Mouse (Mus musculus): ENCODE data around the gene Def6. TPM values are rescaled to one million over a fixed set of nuclear protein-coding genes. Genes with fewer than 3 reads are reported as not detected.

Gene Def6
- polyA plus RNA-seq, 2 experiments, result 10.0 to 15.5 TPM

- Histone ChIP-seq H3K36me3 (ENCODE audit: control insufficient read depth, insufficient read depth, low read length) (no peaks in the 10 kb centered on the region), H3K4me3 (replicated peaks; ENCODE audit: low read length) (no peak overlapping the region), H3K9ac (ENCODE audit: low read depth, low read length, severe bottlenecking) (no peak overlapping the region), H3K27me3 (ENCODE audit: control insufficient read depth, insufficient read depth, low read length) (no peaks in the 10 kb centered on the region), H3K4me1 (ENCODE audit: control insufficient read depth, insufficient read depth, low read length) (peaks cover 5% of the 10 kb centered on the region), H3K9me3 (ENCODE audit: control insufficient read depth, low read length) (no peaks in the 10 kb centered on the region), H3K27ac (replicated peaks; ENCODE audit: low read depth, low read length) (no peak overlapping the region), H3K4me2 (replicated peaks; ENCODE audit: low read depth, low read length, severe bottlenecking) (no peak overlapping the region)
- 75% methylated on average over 9 of the region's 9 CpGs for WGBS
- DNase-seq (ENCODE audit: low spot score), result no peak
- no peak for ATAC-seq (ENCODE audit: low FRiP score, low read depth)
- no peak for TF ChIP-seq POLR2A (IDR thresholded peaks at IDR 0.05; ENCODE audit: borderline replicate concordance, extremely low read depth, insufficient read depth, insufficient read length)
Measured at GRCm38 (mm10) chr17:28272281-28272680, 64.7 kb downstream of the Def6 start.

GRCm38 (mm10) chr17:28272837-28273236, 65.3 kb downstream of the Def6 start:
- Histone ChIP-seq H3K4me2 (replicated peaks; ENCODE audit: low read depth, low read length, severe bottlenecking) (no peak overlapping the region), H3K9me3 (ENCODE audit: control insufficient read depth, low read length) (no peaks in the 10 kb centered on the region), H3K4me3 (replicated peaks; ENCODE audit: low read length) (no peak overlapping the region), H3K4me1 (ENCODE audit: control insufficient read depth, insufficient read depth, low read length) (peaks cover 5% of the 10 kb centered on the region), H3K9ac (ENCODE audit: low read depth, low read length, severe bottlenecking) (no peak overlapping the region), H3K36me3 (ENCODE audit: control insufficient read depth, insufficient read depth, low read length) (no peaks in the 10 kb centered on the region), H3K27ac (replicated peaks; ENCODE audit: low read depth, low read length) (no peak overlapping the region), H3K27me3 (ENCODE audit: control insufficient read depth, insufficient read depth, low read length) (no peaks in the 10 kb centered on the region)
- WGBS, result 87% methylated on average over 6 of the region's 6 CpGs
- no peak for DNase-seq (ENCODE audit: low spot score)
- no peak for TF ChIP-seq POLR2A (IDR thresholded peaks at IDR 0.05; ENCODE audit: borderline replicate concordance, extremely low read depth, insufficient read depth, insufficient read length)
- ATAC-seq (ENCODE audit: low FRiP score, low read depth), result no peak

GRCm38 (mm10) chr17:28274739-28275138, 67.2 kb downstream of the Def6 start:
- Histone ChIP-seq H3K4me1 (ENCODE audit: control insufficient read depth, insufficient read depth, low read length) (peaks cover 14% of the 10 kb centered on the region), H3K4me2 (replicated peaks; ENCODE audit: low read depth, low read length, severe bottlenecking) (no peak overlapping the region), H3K4me3 (replicated peaks; ENCODE audit: low read length) (no peak overlapping the region), H3K9ac (ENCODE audit: low read depth, low read length, severe bottlenecking) (no peak overlapping the region), H3K27me3 (ENCODE audit: control insufficient read depth, insufficient read depth, low read length) (no peaks in the 10 kb centered on the region), H3K36me3 (ENCODE audit: control insufficient read depth, insufficient read depth, low read length) (no peaks in the 10 kb centered on the region), H3K27ac (replicated peaks; ENCODE audit: low read depth, low read length) (no peak overlapping the region), H3K9me3 (ENCODE audit: control insufficient read depth, low read length) (no peaks in the 10 kb centered on the region)
- no peak for ATAC-seq (ENCODE audit: low FRiP score, low read depth)
- WGBS, result 80% methylated on average over 3 of the region's 3 CpGs
- no peak for DNase-seq (ENCODE audit: low spot score)
- no peak for TF ChIP-seq POLR2A (IDR thresholded peaks at IDR 0.05; ENCODE audit: borderline replicate concordance, extremely low read depth, insufficient read depth, insufficient read length)

GRCm38 (mm10) chr17:28277226-28277625, 69.6 kb downstream of the Def6 start:
- Histone ChIP-seq H3K27me3 (ENCODE audit: control insufficient read depth, insufficient read depth, low read length) (no peaks in the 10 kb centered on the region), H3K27ac (replicated peaks; ENCODE audit: low read depth, low read length) (no peak overlapping the region), H3K36me3 (ENCODE audit: control insufficient read depth, insufficient read depth, low read length) (no peaks in the 10 kb centered on the region), H3K4me1 (ENCODE audit: control insufficient read depth, insufficient read depth, low read length) (peaks cover 23% of the 10 kb centered on the region), H3K9me3 (ENCODE audit: control insufficient read depth, low read length) (no peaks in the 10 kb centered on the region), H3K9ac (ENCODE audit: low read depth, low read length, severe bottlenecking) (no peak overlapping the region; the same call in 1 of the 2 replicates), H3K4me3 (replicated peaks; ENCODE audit: low read length) (no peak overlapping the region), H3K4me2 (replicated peaks; ENCODE audit: low read depth, low read length, severe bottlenecking) (no peak overlapping the region)
- TF ChIP-seq POLR2A (IDR thresholded peaks at IDR 0.05; ENCODE audit: borderline replicate concordance, extremely low read depth, insufficient read depth, insufficient read length), result no peak
- DNase-seq (ENCODE audit: low spot score) (no peak), ATAC-seq (ENCODE audit: low FRiP score, low read depth) (no peak)
- 73% methylated on average over 14 of the region's 14 CpGs for WGBS

GRCm38 (mm10) chr17:28277721-28278120, 70.1 kb downstream of the Def6 start:
- Histone ChIP-seq H3K4me1 (ENCODE audit: control insufficient read depth, insufficient read depth, low read length) (peaks cover 26% of the 10 kb centered on the region), H3K9me3 (ENCODE audit: control insufficient read depth, low read length) (no peaks in the 10 kb centered on the region), H3K9ac (ENCODE audit: low read depth, low read length, severe bottlenecking) (no peak overlapping the region), H3K27ac (replicated peaks; ENCODE audit: low read depth, low read length) (0 out of 2 replicates have a peak overlapping the region, but pooled peaks have one; percentile 8), H3K36me3 (ENCODE audit: control insufficient read depth, insufficient read depth, low read length) (no peaks in the 10 kb centered on the region), H3K4me3 (replicated peaks; ENCODE audit: low read length) (no peak overlapping the region), H3K4me2 (replicated peaks; ENCODE audit: low read depth, low read length, severe bottlenecking) (no peak overlapping the region), H3K27me3 (ENCODE audit: control insufficient read depth, insufficient read depth, low read length) (no peaks in the 10 kb centered on the region)
- no peak for TF ChIP-seq POLR2A (IDR thresholded peaks at IDR 0.05; ENCODE audit: borderline replicate concordance, extremely low read depth, insufficient read depth, insufficient read length)
- DNase-seq (ENCODE audit: low spot score) (no peak), ATAC-seq (ENCODE audit: low FRiP score, low read depth) (no peak)
- WGBS, result 73% methylated on average over 10 of the region's 10 CpGs

GRCm38 (mm10) chr17:28278156-28278555, 70.6 kb downstream of the Def6 start:
- Histone ChIP-seq H3K4me2 (replicated peaks; ENCODE audit: low read depth, low read length, severe bottlenecking) (no peak overlapping the region), H3K27me3 (ENCODE audit: control insufficient read depth, insufficient read depth, low read length) (no peaks in the 10 kb centered on the region), H3K27ac (replicated peaks; ENCODE audit: low read depth, low read length) (0 out of 2 replicates have a peak overlapping the region, but pooled peaks have one; percentile 8), H3K4me3 (replicated peaks; ENCODE audit: low read length) (no peak overlapping the region), H3K9me3 (ENCODE audit: control insufficient read depth, low read length) (no peaks in the 10 kb centered on the region), H3K9ac (ENCODE audit: low read depth, low read length, severe bottlenecking) (no peak overlapping the region), H3K4me1 (ENCODE audit: control insufficient read depth, insufficient read depth, low read length) (peaks cover 30% of the 10 kb centered on the region), H3K36me3 (ENCODE audit: control insufficient read depth, insufficient read depth, low read length) (no peaks in the 10 kb centered on the region)
- no peak for TF ChIP-seq POLR2A (IDR thresholded peaks at IDR 0.05; ENCODE audit: borderline replicate concordance, extremely low read depth, insufficient read depth, insufficient read length)
- 94% methylated on average over 2 of the region's 3 CpGs for WGBS
- ATAC-seq (ENCODE audit: low FRiP score, low read depth) (no peak), DNase-seq (ENCODE audit: low spot score) (no peak)

Other genes with a start within 250 kb of the Def6 start
- gene Tcp11, start 127.1 kb upstream of the Def6 start, polyA plus RNA-seq (2012; rRNA removed), result 2.8 and 3.6 TPM in 2 replicates
- gene Tcp11, start 127.1 kb upstream of the Def6 start, polyA plus RNA-seq (2014; fragmentation: Nextera tagmentation; extraction: Ambion mirVana), result 0.70 and 1.0 TPM in 2 replicates
- 31.6 and 38.9 TPM in 2 replicates for gene Scube3, start 65.6 kb upstream of the Def6 start, polyA plus RNA-seq (2012; rRNA removed)
- gene Scube3, start 65.6 kb upstream of the Def6 start, polyA plus RNA-seq (2014; fragmentation: Nextera tagmentation; extraction: Ambion mirVana), result 10.5 and 11.3 TPM in 2 replicates
- gene Zfp523, start 30.6 kb upstream of the Def6 start, polyA plus RNA-seq (2012; rRNA removed), result 79.1 and 97.1 TPM in 2 replicates
- gene Zfp523, start 30.6 kb upstream of the Def6 start, polyA plus RNA-seq (2014; fragmentation: Nextera tagmentation; extraction: Ambion mirVana), result 37.5 and 37.7 TPM in 2 replicates
- 29.2 and 37.9 TPM in 2 replicates for gene Ppard, start 24.9 kb downstream of the Def6 start, polyA plus RNA-seq (2012; rRNA removed)
- gene Ppard, start 24.9 kb downstream of the Def6 start, polyA plus RNA-seq (2014; fragmentation: Nextera tagmentation; extraction: Ambion mirVana), result 3.7 and 4.2 TPM in 2 replicates
- 28.3 and 32.4 TPM in 2 replicates for gene Fance, start 105.7 kb downstream of the Def6 start, polyA plus RNA-seq (2012; rRNA removed)
- gene Fance, start 105.7 kb downstream of the Def6 start, polyA plus RNA-seq (2014; fragmentation: Nextera tagmentation; extraction: Ambion mirVana), result 30.8 and 36.1 TPM in 2 replicates
- 3,249 and 4,469 TPM in 2 replicates for gene Rpl10a, start 120.7 kb downstream of the Def6 start, polyA plus RNA-seq (2012; rRNA removed)
- gene Rpl10a, start 120.7 kb downstream of the Def6 start, polyA plus RNA-seq (2014; fragmentation: Nextera tagmentation; extraction: Ambion mirVana), result 810 and 905 TPM in 2 replicates
- 85.6 and 102 TPM in 2 replicates for gene Tead3, start 143.0 kb downstream of the Def6 start, polyA plus RNA-seq (2012; rRNA removed)
- 17.4 and 17.9 TPM in 2 replicates for gene Tead3, start 143.0 kb downstream of the Def6 start, polyA plus RNA-seq (2014; fragmentation: Nextera tagmentation; extraction: Ambion mirVana)
- gene Tulp1, start 157.4 kb downstream of the Def6 start, polyA plus RNA-seq (2012; rRNA removed), result 5.0 and 7.4 TPM in 2 replicates
- gene Tulp1, start 157.4 kb downstream of the Def6 start, polyA plus RNA-seq (2014; fragmentation: Nextera tagmentation; extraction: Ambion mirVana), result 4.9 and 6.4 TPM in 2 replicates